Mouse (Mus musculus): ENCODE measurements around the gene Parp8. TPM values are rescaled to one million over a fixed set of nuclear protein-coding genes. Genes with fewer than 3 reads are reported as not detected.

Parp8 gene
- total and polyA plus RNA-seq, 3 experiments = not detected

GRCm38 (mm10) chr13:117026276-117026780, 991 bp upstream of the Parp8 start:
- no peak for DNase-seq (ENCODE audit: extremely low read depth)
- Histone ChIP-seq H3K27me3 (replicated peaks) (no peaks in the 10 kb centered on the region), H3K27ac (ENCODE audit: insufficient read depth, low read depth) (no peak overlapping the region), H3K4me1 (ENCODE audit: control insufficient read depth in 1 of 2, insufficient read depth in 2 of 2) (no peaks in the 10 kb centered on the region), H3K9ac (ENCODE audit: insufficient read depth, low read depth) (no peak overlapping the region), H3K4me2 (ENCODE audit: insufficient read depth, low read depth, poor library complexity, severe bottlenecking) (no peak overlapping the region), H3K36me3 (replicated peaks in 1 of 2; ENCODE audit: control insufficient read depth in 1 of 2, insufficient read depth in 1 of 2, low read length in 1 of 2) (no peaks in the 10 kb centered on the region), H3K4me3 (replicated peaks in 1 of 3; ENCODE audit: low read depth in 2 of 3, low read length in 2 of 3, poor library complexity in 1 of 3) (no peak overlapping the region), H3K9me3 (replicated peaks; ENCODE audit: low read length) (peaks cover 65% of the 10 kb centered on the region), H3K79me2 (replicated peaks; ENCODE audit: control insufficient read depth, extremely low read depth, insufficient read depth, poor library complexity, severe bottlenecking) (no peaks in the 10 kb centered on the region)
- dilution Hi-C loops (cut with MboI; ENCODE audit: extremely low pct_ligation_motif_present, extremely low pct_unique_long_range_greater_than_20kb, low sequenced_read_pairs) (no loop called here), in situ Hi-C loops (cut with MboI; ENCODE audit: low pct_ligation_motif_present, low pct_unique_long_range_greater_than_20kb, low sequenced_read_pairs) (no loop called here)
- no peak for TF ChIP-seq GABPA (IDR thresholded peaks at IDR 0.05; ENCODE audit: insufficient replicate concordance, low read depth, low read length)
- no peak for TF ChIP-seq USF1 (IDR thresholded peaks at IDR 0.05; ENCODE audit: low read depth, low read length)
- TF ChIP-seq CHD2 (IDR thresholded peaks at IDR 0.05; ENCODE audit: low read length) = no peak
- no peak for TF ChIP-seq MXI1 (IDR thresholded peaks at IDR 0.05; ENCODE audit: low read depth, low read length)
- no peak for TF ChIP-seq RCOR1 (conservative IDR thresholded peaks at IDR 0.05; ENCODE audit: low read depth, low read length)
- no peak for TF ChIP-seq TCF12 (IDR thresholded peaks at IDR 0.05; ENCODE audit: low read depth, low read length)
- no peak for TF ChIP-seq MAX (IDR thresholded peaks at IDR 0.05; ENCODE audit: low read length)
- TF ChIP-seq HCFC1 (IDR thresholded peaks at IDR 0.05; ENCODE audit: low read depth, low read length) = no peak
- TF ChIP-seq JUN (IDR thresholded peaks at IDR 0.05; ENCODE audit: insufficient read depth, low read depth, low read length) = no peak
- TF ChIP-seq ZNF384 (IDR thresholded peaks at IDR 0.05; ENCODE audit: low read depth, low read length) = no peak
- TF ChIP-seq JUND (conservative IDR thresholded peaks at IDR 0.05; ENCODE audit: low read depth, low read length) = no peak
- no peak for TF ChIP-seq NELFE (IDR thresholded peaks at IDR 0.05; ENCODE audit: low read depth, low read length)
- no peak for TF ChIP-seq SMC3 (IDR thresholded peaks at IDR 0.05; ENCODE audit: low read depth, low read length)
- TF ChIP-seq NRF1 (IDR thresholded peaks at IDR 0.05; ENCODE audit: low read depth, low read length) = no peak
- no peak for TF ChIP-seq TBP (conservative IDR thresholded peaks at IDR 0.05; ENCODE audit: low read depth, low read length)
- no peak for TF ChIP-seq IRF4 (IDR thresholded peaks at IDR 0.05; ENCODE audit: low read depth, low read length)
- TF ChIP-seq CHD1 (IDR thresholded peaks at IDR 0.05; ENCODE audit: low read depth, low read length) = no peak
- TF ChIP-seq RAD21 (IDR thresholded peaks at IDR 0.05; ENCODE audit: low read depth, low read length) = no peak
- no peak for TF ChIP-seq CTCF (conservative IDR thresholded peaks at IDR 0.05 in 1 of 2, IDR thresholded peaks at IDR 0.05 in 1 of 2; ENCODE audit: low read depth in 2 of 2, low read length in 2 of 2)

- Histone ChIP-seq H3K9ac (ENCODE audit: insufficient read depth, low read depth) (no peak overlapping the region), H3K27ac (ENCODE audit: insufficient read depth, low read depth) (no peak overlapping the region), H3K9me3 (replicated peaks; ENCODE audit: low read length) (peaks cover 60% of the 10 kb centered on the region), H3K36me3 (replicated peaks in 1 of 2; ENCODE audit: control insufficient read depth in 1 of 2, insufficient read depth in 1 of 2, low read length in 1 of 2) (no peaks in the 10 kb centered on the region), H3K4me1 (ENCODE audit: control insufficient read depth in 1 of 2, insufficient read depth in 2 of 2) (no peaks in the 10 kb centered on the region), H3K79me2 (replicated peaks; ENCODE audit: control insufficient read depth, extremely low read depth, insufficient read depth, poor library complexity, severe bottlenecking) (no peaks in the 10 kb centered on the region), H3K4me3 (replicated peaks in 1 of 3; ENCODE audit: low read depth in 2 of 3, low read length in 2 of 3, poor library complexity in 1 of 3) (no peak overlapping the region), H3K27me3 (replicated peaks) (no peaks in the 10 kb centered on the region), H3K4me2 (ENCODE audit: insufficient read depth, low read depth, poor library complexity, severe bottlenecking) (no peak overlapping the region)
- in situ Hi-C loops (cut with MboI; ENCODE audit: low pct_ligation_motif_present, low pct_unique_long_range_greater_than_20kb, low sequenced_read_pairs) (no loop called here), dilution Hi-C loops (cut with MboI; ENCODE audit: extremely low pct_ligation_motif_present, extremely low pct_unique_long_range_greater_than_20kb, low sequenced_read_pairs) (no loop called here)
- DNase-seq (ENCODE audit: extremely low read depth) = no peak
- TF ChIP-seq ZMIZ1 (IDR thresholded peaks at IDR 0.05; ENCODE audit: low read depth, low read length) (no peak), POLR2AphosphoS2 (IDR thresholded peaks at IDR 0.05; ENCODE audit: low read depth, low read length) (no peak), CTCF (conservative IDR thresholded peaks at IDR 0.05 in 1 of 2, IDR thresholded peaks at IDR 0.05 in 1 of 2; ENCODE audit: low read depth in 2 of 2, low read length in 2 of 2) (no peak), MEF2A (IDR thresholded peaks at IDR 0.05; ENCODE audit: borderline replicate concordance, low read depth, low read length) (no peak), CHD1 (IDR thresholded peaks at IDR 0.05; ENCODE audit: low read depth, low read length) (no peak), ZKSCAN1 (IDR thresholded peaks at IDR 0.05; ENCODE audit: borderline replicate concordance, low read depth, low read length) (no peak), TBP (conservative IDR thresholded peaks at IDR 0.05; ENCODE audit: low read depth, low read length) (no peak)
These were observed 466 bp downstream of the Parp8 start for GRCm38 (mm10) chr13:117024916-117025225.
